Mouse (Mus musculus) megakaryocyte, adult 5-6 weeks (primary cell): ENCODE data around the gene Adcy2. TPM values are rescaled to one million over a fixed set of nuclear protein-coding genes. Genes with fewer than 3 reads are reported as not detected.

Source experiments
- ATAC-seq: 2 replicates; pipeline ENCODE4 v1.8.0; 2016; ENCODE audit warnings: mild to moderate bottlenecking, inconsistent platforms; ENCODE audit not compliant: poor library complexity, severe bottlenecking
- total RNA-seq, 2 experiments: library from RNA; stranded (forward) in 1 of 2; stranded (reverse) in 1 of 2; fragments of 153-499, 151-499 nt in 1 of 2; fragments of 221-1000, 200-1000 nt in 1 of 2; gene quantifications; 2 replicates each; pipeline versions ENCODE4 v1.2.3 to v1.2.4; 2015 to 2017

The Adcy2 gene
- total RNA-seq (2015) (0.09 TPM in 1 of 2 replicates, not detected in the other), total RNA-seq (2017) (0.11 and 0.16 TPM in 2 replicates)

DNA sequence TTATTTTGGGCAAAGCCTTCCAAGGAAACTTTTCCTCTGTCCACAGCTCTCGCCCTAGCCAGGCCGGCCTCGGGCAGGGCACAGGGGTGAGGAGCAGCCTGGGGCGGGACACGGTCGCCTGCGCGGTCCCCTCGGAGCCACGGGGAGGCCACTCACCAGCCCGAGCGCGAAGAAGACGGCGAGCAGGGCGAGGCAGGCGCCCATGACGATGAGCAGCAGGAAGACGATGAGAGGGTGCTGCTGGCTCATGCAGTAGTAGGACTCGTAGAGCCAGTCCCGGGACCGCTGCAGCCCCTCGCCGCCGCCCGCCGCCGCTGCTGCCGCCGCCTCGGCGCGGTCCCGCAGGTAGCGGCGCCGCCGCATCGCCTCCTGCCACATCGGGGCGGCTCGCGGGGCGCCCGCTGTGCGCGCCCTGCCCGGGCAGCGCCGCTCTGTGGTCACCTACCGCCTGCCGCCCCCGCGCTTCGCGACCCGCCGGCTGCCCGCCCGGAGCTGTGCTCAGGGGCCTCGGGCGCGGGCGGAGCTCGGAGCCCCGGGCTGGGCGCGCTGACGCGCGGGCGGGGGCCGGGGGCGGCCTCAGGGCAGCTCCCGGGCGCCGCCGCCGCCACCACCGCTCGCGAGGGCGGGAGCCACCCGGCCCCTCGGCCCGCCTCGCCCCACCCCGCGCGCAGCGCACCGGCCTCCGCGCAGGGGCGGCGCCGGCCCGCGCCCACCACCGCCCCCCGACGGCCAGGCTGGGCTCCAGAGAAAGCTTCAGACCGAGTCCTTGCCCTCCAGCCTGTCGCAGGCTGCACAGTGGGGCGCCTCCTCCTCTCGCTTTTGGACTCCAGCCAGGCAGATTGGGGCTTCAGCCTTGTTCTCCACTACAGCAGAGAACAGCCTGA, at the start of gene Adcy2:
Gene Adcy2 (minus strand): TSS at position 624 of the 884 bp plus-strand sequence.
- no peak for ATAC-seq

DNA sequence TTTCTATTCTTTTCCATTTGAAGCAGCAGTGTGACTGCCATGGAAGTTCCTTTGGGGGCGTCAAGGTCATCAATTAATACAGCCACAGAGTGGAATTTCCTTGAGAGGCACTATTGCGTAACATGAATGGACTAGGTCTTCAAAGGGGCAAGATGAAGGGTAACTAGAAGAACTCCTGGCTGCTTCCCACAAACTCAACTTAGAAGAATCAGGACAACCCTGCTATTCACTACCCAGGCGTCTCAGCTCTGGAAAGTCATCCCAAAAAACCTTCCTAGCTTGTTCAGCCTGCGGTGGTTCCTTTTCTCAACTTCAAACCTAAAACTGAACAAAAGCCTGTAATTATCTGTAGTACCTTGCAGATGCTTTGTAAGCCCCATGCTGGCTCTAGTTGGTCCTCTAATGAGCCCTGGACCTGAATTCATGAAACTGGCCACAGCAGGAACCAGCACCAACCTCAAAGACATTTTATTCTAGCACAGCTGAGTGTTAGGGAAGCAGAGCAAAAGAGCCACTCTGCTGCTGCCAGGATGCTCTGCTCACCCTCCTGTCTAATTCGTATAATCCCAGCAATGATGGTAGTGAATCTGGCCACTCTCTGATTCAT, 37.8 kb upstream of the Adcy2 start:
- no peak for ATAC-seq

DNA sequence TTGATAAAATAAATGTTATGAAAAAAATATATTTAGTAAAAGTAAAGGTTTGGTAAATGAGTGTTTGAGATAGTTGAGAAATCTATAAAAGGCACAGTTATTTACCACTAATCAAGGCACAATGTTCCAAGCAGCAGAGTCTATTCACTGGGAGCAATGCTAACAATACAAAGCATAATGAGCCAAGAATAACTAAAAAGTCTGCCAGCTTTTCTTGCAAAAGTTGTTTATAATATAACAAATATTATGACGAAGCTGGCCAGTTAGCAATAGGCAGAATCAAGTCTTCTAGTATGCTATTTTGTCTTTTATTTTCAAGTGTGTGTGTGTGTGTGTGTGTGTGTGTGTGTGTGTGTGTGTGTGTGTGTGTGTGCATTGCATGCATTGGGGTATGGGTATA, 35.3 kb upstream of the Adcy2 start:
- ATAC-seq: no peak

DNA sequence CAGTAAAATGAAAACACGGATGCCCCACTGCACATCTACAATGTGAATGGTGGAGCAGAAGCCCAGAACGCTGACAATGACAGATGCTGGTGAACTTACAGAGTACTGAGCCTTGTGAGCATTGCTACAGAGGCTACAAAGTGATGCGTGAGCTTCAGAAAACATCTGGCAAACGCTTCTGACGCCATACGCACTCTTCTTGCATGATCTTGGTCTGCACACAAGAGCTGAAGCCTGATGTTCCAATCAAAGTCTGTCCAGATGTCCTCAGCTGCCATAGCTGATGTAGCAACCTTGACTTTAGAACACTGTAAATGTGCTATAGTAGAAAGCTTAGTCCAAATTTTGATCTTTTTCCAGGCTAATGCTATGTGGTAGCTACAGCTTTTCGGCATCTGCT, 34.2 kb upstream of the Adcy2 start:
- no peak for ATAC-seq

DNA sequence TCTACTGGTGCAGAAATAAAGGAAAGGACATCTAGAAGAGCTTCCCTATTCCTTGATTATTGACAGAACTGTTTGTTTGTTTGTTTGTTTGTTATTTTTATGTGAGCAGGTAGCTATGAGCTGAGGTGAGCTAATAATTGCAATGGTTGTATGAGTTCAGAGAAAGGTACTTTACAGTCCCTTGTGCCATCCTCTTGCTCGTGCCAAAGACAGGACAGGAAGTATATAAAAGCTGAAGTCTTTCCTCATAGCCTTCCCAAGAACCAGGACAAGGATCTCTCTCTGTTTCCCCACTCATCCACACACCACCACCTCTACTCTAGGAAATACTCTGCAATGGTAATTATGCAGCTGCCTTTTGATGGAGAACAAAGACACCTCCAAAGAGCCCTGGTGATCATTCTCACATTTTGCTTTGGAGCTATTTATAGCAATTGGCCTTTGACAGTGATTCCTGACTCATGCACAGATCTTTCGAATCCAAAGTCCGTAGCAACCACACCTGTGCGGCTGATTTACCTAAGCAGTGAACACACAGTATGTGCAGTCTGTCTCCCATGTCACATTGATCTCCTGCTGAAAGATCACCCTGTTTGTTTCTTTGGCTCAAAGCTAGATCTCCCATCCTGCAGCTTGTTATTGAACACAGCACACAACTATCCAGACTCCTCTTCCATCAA, 29.9 kb upstream of the Adcy2 start:
- no peak for ATAC-seq

DNA sequence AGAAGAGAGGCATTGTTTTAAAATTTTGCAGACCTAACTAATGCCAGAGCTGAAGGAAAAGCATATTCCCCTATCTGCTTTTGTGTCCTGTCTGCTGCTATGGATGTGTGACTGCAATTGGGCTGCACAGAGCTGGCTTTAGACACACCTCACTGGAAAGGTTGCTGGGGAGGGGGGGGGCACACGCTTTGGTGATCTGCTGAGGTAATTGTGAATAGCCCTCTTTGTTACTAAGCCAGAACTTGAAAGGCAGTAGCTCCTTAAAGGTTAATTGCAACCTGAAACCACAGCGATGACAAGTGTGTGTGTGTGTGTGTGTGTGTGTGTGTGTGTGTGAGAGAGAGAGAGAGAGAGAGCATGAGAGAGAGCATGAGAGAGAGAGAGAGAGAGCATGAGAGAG, 25.6 kb upstream of the Adcy2 start:
- ATAC-seq: no peak

DNA sequence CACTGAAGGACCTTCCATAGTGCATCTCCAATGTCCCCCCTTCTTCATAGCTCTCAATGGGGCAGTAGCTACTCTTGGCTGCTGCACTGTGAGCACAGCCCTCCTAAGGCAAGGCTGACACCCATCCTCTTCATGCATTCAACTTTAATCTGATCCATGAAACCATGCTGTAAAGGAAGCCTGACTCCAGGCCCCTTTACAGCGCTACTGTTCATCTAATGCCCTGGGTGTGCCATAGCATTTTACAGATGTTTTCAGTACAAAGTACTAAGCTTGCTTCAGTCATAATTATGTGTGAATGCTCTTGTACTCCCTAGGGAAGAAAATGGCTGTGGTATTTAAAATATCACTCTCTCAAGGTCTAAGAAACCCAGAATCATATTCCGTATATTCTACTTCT, 23.9 kb upstream of the Adcy2 start:
- no peak for ATAC-seq

DNA sequence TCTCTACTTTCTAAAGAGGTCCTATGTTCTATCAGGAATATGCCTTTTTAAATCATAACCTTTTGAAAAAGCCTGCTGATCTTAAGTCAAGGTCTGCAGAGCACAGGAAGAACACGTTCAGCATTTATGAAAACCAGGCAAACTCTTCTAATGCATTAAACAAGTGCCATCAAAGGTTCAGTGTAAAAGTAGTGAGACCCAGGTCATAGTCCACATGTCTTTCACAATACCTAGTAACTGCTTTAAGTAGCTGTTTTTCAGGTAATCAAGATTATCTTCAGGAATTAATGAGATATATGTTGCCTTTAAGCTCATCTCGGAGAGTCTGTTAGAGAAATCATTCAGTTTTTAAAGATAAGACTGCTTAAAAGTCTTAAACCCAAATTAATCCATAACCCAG, 21.2 kb upstream of the Adcy2 start:
- no peak for ATAC-seq

DNA sequence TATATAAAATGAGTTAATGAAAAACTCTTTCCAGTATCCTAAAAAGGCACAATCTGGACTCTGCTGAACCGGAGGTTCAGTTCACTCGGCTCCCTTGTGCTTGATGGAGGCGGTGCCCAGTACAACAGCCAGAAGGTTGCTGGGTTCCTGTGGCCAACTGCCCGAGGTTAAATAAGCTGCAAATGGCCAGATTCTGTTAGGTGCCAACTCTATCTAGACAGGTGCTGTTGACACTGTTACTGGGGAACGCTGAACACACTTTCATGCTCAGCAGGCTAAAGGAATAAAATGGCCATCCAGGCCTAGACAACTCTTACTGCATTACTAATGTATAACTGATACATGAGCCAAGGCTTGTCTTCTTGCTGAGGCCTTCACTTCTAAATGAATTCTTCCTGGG, 7.6 kb upstream of the Adcy2 start:
- no peak for ATAC-seq

DNA sequence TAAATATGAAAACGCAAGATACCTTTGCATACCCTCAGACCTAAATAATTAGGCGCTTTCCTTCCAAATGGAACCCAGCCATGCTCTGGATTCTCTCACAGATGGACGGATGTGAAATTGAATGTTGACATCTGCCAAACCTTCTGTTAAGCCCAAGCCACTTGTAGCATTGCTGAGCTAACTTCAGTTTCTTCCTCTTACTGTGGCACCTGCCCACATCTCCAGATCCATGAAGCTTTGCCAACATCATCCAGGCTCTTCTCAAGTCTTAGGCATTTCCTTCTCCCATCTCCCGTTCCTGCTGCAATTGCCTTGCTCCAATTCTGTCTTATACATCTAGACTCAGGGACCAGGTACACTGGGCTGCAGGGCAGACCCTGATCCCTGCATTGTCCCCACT, 6.8 kb upstream of the Adcy2 start:
- no peak for ATAC-seq

DNA sequence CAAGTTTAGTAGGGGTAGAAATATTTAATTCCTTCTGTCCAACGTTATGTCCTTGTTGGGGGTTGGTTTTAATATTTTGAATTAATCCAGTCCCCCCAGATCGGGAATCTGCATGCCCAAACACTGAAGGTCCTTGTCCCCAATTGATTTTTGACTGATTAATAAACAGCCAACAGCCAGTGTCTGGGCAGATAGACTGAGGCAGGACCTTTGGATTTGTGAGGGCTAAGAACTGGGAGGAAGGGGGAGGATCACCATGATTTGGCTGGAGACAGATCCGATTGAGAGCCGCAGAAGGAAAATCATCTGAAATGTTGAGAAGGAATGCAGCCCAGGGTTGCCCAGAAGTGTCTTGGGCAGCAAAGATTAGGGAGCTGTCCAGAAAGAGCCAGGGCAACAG, 5.1 kb upstream of the Adcy2 start:
- no peak for ATAC-seq

DNA sequence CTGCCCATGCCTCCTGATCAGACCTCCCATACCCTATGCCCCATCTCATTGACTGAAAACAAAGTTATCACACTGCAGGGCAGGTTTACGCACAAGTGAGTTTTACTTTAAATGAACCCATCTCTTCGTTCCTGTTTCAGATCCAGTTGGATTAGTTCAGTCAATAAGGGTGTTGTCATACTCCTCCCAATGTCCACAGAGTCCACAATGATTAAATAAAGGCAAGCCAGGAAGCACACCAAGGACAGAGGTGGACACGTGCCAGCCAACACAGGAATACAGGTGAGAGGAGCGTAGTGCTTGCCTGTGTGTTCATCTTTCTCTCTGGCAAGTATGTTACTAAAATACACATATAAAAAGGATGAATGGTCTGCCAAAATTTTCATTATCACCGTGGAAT, 3.3 kb upstream of the Adcy2 start:
- no peak for ATAC-seq

DNA sequence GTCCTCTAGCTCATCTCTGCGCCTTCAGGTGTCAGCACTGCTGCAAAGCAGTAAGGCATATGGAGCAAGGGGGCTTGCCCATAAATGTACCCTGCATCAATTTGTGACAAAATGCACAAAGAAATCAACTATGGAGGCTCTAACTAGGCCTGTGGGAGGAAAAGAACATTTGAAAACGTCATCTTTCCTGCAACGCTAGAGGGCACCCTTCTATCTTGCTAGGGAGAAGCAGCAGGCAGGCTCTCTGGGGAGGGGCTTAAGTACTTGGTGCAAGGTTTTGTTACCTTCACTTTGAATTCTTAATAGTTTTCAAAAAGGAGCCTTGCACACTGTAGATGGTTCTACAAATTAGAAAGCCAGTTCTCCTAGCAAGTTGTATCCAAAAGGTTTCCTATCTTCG, 2.8 kb upstream of the Adcy2 start:
- ATAC-seq: no peak

DNA sequence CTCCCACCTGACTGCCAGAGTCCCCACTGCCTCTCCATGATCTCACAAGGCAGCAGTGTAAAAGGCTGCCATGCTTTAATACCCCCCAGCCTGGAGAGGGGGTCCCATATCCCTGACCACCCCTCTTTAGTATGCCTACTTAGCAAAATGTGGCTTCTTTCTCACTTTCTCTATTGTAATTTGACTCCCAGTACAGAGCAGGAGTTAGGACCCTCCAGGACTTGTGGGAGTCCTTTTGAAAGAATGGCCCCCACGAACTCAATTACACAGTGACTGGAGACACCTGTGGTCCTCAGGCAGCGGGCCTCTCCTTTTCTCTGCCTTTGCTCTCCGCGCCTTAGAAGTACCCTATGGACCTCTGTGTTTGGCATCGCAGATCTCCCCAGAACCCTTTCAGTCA, 485 bp upstream of the Adcy2 start:
- ATAC-seq: no peak

DNA sequence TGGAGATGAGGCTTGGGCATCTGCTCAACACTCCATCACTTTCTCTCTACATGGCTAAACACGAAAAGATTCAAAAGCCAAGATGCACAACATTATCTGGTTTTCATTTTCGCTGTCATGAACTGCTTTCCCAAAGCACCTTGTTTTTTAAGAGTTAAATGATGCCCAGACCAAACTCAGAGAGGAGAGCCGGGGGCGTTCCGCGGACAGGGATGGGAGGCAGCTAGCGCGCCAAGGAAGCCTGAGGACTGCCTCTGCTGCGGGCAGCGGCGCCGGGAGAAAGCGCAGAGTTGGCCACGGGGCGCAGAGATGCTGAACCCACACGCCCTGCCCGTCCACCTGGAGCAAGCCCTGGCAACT, 803 bp downstream of the Adcy2 start:
- no peak for ATAC-seq

DNA sequence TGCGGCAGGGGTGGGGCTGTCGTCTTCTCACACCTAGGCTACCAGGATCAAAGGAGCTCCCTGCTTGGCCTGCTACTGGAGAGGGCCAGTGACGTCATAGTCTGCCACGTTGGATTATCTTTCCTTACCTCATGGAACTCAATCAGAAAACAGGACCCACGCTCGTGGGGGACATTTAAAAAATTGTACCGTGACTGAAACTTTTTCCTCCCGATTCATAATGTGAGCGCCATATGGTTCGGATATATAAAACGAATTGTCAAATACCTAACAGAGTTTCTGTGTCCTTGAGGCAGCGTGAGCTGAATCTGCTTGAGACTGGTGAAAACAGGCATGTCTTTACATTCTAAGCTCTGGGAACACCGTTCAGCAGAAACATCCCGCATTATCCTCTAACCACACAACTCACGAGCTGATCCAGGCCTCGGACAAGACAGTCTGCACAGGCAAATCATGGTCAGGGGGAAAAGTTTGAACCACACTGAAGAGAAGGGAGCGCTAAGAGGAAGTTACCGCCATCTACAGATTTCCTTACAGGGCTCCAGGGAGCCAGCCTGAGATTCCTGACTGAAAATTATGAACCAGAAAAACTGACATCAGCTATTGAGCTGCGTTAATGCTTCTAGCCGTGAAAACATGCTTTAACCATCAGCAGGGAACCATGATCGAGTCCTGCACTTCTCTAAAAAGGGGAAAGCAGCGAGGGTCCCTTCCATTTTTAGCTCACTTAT, 1.4 kb downstream of the Adcy2 start:
- no peak for ATAC-seq

DNA sequence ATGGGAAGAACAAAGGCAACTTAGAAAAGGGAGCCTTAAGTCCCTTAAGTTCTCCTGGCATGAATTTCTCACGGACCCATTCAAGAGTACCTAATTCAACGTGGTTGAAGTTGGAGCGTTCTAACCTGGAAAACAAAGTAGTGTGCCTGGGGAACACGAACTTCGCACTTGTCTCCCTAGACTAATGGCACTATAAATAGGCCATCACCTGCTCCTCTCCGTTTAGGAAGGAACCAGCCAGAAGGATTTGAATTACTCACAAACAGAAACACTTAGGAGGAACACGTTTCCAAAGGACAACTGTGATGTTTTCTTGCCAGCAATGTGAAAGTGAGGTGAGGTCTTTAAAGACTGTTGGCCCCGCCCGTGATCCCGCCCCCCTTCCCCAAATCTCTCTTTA, 2.0 kb downstream of the Adcy2 start:
- no peak for ATAC-seq

DNA sequence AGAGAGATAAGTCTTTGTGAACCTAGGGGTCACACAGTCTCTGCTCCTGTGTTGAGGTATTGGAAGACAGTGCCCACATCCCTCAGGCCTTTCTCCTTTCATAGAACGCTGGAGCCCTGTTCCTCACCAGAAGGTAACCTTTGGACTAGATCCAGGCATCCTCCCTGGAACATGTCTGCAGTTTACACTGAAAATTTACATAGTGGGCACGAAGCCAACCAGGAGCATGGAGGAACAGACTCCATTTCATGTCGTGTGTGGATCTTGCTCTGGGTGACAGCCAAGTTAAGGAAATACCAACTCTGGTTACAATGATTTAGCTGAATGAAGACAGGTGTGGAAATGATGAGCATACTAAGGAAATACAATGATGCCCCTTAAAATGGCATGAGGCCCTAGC, 2.7 kb downstream of the Adcy2 start:
- no peak for ATAC-seq

DNA sequence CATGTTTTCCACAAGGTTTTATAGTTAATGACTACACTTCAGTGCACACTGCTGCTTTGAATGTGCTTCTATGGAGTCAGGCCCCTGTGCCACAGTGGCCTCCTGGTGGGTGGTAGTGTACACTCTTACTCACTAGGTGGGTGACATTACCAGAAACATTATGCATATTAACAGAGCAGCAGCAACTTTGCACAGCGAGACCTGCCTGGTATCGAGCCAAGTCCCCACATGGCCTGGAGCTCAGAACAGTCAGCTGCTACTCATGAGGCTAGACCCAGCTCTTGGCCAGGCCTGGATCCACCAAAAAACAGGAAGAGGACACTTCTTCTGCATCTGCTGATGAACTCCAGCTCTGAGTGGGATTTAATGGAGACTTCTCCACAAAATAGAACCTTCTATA, 13.6 kb downstream of the Adcy2 start:
- no peak for ATAC-seq

DNA sequence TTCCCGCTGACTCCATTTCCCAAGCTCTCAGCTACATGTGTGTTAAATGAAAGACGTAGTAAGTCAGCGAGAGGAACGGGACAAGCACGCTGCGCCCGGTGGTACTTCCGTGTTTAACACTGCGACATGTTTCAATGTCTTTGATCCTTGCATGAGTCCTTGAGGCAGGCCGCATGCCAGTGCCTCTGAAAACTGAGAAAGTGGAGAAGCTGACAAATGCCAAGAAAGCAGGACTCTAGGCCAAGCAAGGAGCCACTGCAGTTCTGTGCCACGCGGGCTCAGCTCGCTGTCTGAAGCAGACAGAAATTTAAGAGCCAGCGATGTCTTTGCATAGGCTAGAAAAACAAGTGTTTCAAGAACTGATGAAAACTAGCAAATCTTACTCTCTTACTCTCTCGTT, 15.3 kb downstream of the Adcy2 start:
- ATAC-seq: no peak

DNA sequence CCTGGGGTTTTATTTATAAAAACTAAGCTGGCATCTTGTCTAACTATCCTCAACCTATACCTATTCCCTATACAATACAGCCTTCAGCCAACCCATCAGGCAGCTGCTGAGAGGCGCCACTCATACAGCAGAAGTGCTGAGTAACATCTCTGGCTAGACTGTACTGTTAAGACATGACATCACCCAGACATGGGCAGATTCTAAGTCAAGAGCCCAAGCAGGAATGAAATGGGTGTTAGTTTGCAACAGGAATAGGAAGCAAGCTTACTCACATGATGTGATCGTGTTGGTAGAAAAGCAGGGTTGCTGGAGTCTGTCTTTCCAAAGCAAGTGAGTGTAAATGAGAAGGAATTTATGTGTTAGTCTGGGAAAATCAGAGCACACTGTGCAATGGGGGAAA, 18.3 kb downstream of the Adcy2 start:
- no peak for ATAC-seq
